Mouse (Mus musculus): ENCODE results near the gene Col5a2.
"Not testable (repeated sequence)": the region's sequence is repeated elsewhere in the genome, so short reads cannot be mapped to it uniquely, and the experiment has no call there.

Gene Col5a2

DNA sequence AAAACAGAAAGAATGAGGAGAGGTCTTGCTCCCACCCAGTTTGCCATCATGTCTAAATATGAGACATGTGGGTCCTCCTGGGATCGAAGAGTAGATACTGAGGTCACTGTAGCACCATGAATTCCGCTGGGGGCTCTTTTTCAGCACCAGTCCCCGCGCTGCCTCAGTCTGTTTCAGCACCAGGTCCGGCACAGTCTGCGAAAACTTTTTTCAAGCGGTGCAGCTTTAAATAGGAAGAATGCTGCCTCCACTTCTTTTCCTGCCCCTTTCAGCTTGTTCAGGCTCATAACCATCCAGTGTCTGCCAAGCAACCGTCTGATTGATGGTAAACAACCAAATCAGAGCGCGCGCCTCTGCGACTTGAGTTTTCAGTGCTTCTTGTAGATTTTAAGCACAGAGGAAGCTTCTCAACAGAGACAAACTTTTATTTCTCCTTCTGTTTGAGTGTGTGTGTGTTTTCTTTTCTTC is at the start of gene Col5a2:
Col5a2 (minus strand) TSS at position 418 of the 468 bp plus-strand sequence.
- DNase-seq, result peak; percentile 76

DNA sequence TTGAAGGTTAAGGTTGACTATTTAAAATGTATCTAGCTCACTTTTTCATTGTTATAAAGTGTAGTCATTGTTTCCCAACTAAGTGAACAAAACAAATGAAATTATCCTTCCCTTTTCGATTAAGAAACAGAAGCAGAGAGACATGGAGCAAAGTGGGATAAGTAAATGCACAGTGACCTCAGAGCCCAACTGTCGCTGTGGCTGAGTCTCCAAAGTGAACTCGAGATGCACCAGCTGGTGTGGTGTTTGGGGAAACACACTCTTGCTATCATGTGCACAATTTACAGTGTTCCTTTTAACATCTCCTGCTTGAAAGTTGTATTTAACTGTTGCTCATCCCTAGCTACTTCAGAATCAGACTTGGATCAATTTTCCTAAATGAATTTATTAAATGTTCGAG is 47.4 kb upstream of the Col5a2 start:
- DNase-seq, result peak; percentile 16

DNA sequence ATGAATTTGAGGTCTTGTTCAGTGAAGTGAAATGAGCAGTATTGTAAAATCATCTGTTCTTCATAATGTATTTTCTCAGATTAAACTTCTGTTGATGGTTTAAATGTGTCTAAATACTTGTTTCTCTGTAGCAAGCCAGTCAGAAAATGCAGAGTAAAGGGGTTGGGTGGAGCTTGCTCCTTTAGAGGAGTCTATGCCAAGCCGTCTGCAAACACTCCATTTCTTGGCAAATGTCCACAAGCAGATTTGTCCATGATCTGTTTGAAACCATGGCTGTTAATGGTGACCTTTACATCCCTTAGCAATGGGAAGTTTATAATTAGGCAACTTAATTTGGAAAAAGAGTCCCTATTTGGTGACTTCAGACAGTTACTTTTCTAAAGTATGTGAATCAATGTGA is 38.8 kb upstream of the Col5a2 start:
- DNase-seq, result peak; percentile 76

DNA sequence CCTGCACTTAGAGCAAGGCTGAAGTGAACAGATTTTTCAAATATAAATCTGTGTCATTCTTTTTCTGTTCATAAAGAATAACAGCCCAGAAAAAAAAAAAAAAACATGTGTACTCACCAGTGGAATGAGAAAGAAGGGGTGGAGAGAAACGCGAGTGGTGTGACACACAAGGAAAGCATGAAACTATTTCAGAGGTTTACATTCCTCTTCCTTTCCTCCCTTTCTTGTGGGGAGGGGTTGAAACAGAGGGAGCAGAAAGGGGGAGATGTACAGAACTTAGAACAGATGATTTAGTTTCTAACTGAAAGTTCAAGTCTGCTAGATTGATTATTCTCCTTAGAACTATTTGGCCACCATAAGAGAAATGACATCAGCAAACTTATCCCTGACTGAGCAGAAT is 38.1 kb upstream of the Col5a2 start:
- DNase-seq, result peak; percentile 34

DNA sequence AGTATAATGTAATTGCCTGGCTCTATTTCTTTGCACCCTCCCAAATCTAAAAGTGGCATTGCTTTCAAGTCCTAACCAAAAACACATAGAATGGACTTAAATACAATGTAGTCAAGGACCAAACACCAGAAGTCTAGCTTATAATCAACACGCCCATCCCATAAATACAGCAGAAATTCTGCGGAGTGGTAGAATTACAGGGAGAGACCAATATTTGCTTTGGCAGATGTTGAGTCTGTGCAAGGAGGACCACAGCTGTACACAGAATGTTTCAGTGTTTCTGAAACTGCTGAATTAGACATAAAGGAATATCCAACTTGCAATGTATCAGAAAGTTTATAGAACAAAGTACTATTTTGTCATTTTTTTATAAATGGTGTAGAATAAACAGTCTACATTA is 28.4 kb upstream of the Col5a2 start:
- no peak for DNase-seq

DNA sequence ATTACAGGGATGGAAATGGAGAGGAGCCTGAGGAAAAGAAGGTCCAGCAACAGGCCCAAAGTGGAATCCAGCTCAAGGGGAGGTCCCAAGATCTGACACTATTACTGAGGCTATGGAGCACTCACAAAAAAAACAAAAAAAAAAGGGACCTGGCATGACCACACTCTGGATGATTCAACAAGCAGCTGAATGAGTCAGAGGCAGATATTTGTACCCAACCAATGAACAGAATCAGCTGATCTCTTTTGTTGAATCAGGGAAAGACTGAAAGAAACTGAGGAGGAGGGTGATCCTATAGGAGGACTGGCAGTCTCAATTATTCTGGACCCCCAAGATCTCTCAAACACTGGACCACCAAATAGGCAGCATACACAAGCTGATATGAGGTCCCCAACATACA is 24.4 kb upstream of the Col5a2 start:
- DNase-seq, result not testable (repeated sequence)

DNA sequence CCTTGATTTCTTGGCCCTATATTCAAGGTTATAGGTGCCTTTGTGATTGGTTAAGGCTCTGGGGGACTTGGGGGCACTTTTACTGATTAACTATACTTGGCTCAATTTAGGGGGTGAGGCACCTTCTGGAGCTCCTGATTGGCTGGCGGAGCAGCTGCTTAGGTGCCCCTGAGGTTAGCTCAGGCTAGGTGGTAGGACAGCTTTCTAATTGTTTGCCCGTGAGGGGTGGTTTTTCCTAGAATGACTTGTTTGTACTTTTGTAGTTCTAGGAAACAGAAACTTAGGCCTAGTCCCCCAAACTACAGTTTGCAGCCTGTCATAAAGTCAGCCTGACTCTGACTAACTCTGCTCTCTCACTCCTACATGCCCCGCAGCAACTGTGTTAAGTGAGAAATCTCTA is 20.5 kb upstream of the Col5a2 start:
- no peak for DNase-seq

DNA sequence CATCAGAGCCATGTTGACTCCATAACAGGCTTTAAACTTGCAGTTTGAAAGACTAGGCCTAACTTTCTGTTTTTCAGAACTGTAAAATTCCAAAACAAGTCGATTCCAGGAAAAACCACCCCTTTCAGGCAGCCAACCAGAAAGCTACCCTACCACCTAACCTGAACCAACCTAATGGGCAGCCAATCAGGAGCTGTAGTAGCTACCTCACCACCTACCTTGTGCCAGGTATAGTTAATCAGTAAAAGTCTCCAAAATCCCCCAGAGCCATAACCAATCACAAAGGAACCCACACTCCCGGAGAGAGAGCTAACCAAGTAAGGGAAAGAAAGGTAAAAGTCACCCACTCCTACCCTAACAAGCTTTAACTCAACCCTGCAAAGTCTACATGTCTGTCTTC is 18.4 kb upstream of the Col5a2 start:
- DNase-seq, result no peak

DNA sequence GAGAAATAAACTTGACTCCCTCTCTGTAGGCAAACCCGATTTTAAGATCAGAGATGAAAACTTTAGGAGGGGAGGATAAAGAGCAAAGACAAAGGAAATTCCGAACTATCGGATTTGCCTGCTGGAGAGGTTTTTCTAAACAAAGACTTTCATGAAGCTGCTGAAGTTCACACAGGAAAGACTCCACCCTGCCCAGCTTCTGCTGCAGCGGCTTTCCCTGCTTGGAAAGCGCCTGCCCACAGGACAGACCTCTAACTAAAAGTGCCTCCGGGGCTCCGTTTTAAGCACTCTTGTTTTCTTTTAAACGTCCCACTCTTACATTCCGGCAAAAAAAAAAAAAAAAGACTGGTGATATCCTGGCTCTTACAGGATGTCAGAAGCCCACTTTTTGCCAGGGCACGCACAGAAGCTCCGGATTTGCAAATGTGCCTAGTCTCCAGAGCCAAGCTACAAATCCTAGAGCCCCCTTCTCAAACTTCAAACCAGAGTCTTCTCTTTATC is 791 bp downstream of the Col5a2 start:
- DNase-seq, result peak; percentile 28

DNA sequence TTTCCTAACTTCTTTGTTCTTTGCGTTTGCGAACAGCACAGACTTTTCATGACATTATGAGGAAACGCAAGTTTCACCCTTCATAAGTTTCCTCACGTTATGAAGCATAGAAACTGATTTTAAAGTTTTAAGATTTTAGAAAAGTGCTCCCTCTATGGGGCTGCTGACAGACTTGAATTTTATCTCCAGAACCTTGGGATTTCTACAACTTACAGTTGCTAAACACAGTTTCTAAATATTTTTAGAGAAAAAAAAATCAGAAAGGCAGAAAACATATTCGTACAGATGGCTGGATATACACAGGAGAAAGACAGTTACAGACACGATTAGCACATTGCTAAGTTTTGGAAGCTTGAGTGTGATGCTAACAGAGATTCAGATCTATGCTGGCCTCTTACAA is 1.6 kb downstream of the Col5a2 start:
- DNase-seq, result no peak

DNA sequence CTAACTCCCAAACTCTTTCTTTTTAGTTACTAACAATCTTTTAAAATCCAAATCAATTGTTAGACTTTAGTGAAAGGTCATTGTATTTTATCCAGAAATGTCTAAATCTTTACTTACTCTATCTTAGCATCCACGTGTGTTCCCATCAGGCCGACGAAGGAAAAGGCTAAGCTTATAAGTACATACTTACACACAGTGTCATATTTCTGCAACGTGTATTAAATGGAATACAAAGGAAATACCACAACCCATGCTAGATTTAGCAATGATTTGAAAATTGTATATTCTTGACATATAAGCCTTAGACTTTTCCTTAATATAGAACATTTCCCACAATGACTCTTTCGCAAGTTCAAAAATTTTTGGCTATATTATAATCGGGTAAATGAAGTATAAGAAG is 2.6 kb downstream of the Col5a2 start:
- DNase-seq, result no peak

DNA sequence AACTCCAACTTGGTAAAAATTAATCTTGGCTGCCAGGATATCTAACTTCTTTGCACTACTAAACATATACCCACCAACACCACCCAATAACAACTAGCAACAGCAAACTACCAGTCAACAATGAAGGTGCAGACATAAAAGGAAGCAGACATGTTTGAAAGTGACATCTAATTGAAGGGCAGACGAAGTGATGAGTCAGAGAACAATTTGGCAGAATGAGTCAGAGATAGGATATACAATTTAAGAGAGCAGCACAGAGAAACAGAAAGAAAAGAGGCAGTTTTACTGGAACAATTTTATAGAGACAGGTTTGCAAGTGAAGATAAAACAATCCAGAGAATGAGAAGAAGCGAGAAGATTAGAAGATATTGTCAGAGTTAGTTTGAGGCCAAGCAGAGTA is 8.1 kb downstream of the Col5a2 start:
- DNase-seq, result no peak

DNA sequence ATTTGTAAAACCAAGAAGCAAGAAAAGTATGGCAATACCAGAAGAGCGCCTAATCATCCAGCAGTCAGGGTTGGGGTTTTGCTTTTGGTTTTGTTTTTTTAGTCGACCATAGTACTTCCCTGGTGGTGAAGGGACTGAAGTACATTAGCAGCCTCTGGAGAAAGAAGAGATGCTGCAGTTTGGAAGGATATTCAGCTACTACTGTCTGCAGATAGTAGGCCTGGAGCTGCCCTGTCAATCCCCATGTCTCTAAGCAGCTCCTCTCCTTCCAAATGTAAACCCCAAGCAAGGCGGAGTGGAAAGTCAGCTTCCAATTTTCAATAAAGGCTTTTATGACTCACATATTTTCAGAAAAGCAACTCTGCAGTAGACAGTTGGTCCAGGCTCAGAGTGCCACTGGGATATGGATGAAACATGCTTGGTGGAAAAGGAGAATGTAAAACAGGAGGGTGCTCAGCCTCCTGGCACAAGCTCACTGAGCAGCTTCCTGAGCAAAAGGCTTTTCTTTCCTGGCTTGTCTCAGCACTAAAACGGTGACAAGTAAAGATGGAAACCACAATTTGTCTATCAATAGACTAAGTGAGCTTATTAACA is 10.9 kb downstream of the Col5a2 start:
- no peak for DNase-seq

DNA sequence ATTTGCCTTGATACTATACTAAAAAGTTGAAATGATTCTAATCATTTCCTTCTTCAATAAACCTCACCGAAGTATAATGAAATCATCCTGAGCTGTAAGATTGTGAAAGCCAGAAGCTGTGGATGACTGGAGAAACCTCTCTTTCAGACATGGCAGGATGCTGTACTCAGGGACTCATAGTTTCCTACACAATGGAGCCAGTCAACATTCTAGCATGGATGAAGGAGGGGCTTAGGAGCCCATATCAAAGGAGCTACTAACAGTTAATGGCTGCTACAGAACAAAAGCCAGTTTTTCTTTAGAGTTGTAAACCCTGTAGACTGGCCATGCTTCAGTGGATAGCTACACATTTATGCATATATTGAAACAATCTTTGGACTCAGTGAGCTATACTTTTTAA is 12.6 kb downstream of the Col5a2 start:
- DNase-seq, result no peak

DNA sequence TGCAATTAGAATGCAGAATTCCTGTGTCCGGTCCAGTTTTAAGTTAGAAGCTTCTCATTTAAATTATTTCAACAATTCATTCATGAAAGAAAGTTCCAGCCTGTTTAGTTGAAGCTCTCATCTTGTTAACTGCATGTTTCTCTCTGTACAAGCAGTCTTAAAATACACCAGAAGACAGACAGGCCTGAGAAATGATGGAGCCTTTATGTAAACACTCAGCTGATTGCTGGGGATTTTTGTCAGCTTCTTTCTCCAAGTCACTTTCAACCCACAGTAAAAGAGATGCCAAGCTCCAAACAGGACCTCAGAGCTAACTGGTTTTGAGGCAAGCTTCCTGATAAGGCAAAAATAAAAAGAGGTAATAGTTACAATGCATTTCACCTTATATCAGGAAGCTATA is 14.8 kb downstream of the Col5a2 start:
- no peak for DNase-seq

DNA sequence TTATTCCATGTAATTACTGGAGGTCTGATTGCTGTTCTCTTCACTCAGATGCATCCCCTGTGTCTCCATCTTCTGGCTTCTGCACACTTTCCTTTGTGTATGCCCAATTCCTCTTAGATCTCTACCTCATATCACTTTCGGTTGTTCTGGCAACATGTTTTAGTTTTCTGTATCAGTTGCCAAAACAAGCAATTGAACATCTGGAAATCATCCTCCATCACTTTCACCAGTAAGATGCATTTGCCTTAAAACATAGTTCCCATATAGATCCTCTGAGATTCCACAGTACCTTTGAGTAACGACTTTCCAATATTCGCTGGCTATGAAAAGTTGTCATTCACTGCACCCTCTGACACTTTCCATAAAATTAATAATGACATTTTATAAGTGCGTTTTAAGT is 20.1 kb downstream of the Col5a2 start:
- no peak for DNase-seq

DNA sequence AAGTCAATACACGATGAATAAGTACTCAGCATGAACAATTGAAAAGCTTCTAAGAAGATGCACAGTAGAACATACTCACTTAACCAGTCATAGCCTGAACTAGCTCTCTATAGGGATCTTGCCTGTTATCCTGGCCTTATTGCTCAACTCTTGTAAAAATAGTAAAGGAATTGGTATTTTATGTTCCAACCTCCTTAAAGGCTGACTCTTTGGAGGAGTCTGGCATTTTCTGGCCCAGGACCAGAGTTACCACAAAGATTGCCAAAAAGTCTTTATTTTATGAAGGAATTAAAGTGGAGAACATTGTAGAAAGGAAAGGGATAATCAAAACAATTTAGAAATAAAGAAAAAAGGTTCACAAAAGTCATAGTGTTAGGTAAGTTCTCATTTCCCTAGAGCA is 21.2 kb downstream of the Col5a2 start:
- no peak for DNase-seq

DNA sequence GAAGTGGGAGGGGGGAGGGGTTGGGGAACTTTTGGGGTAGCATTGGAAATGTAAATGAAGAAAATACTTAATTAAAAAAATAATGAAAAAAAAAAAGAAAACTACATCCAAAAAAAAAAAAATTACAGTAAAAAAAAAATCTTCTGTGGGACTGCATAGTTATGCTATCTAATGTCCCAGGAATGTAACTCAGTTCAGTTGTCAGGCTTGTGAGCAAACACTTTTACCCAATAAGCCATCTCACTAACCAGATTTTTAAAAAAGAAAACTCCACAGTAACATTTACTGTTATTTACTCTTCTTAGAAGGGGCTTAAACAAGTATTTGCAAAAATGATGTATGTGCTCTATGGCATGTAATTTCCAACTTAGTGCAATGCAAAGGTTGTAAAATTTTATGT is 24.0 kb downstream of the Col5a2 start:
- DNase-seq, result no peak

DNA sequence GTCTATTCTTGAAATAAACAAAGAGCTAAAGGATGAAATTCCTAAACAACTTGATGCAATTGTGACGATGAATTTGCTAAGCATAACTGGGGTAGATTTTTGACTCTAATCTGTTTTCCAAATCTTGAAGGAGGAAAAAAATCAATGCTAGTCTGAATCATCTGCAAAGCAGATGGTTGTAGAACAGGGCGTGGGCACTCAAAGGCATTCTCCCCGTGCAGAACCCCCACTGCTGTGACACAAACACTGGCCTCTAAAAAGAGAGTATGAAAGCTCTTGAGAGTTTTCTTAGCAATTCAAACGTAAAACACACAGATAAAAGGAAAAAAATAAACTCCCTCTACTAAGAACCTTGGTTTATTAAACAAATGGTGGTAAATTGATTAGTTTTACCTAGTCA is 30.3 kb downstream of the Col5a2 start:
- no peak for DNase-seq

DNA sequence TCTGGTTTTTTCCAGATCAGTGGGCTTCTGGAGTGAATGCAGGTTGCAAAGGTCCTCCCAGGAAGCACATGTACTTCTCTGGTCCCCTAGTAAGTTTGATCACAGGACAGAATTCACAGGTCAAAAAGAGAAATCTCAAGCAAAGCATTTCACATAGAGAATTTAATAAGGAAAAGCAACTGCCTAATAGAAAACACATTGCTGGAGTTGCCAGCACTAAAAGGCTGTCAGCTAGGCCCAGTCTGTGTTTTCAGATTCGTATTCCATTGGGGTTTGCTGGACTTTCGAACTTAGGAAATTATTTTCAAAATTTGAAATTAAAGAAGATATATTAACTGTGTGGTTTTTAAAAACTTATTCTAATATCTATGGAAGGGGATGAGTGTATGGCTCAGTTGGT is 42.3 kb downstream of the Col5a2 start:
- DNase-seq, result no peak

DNA sequence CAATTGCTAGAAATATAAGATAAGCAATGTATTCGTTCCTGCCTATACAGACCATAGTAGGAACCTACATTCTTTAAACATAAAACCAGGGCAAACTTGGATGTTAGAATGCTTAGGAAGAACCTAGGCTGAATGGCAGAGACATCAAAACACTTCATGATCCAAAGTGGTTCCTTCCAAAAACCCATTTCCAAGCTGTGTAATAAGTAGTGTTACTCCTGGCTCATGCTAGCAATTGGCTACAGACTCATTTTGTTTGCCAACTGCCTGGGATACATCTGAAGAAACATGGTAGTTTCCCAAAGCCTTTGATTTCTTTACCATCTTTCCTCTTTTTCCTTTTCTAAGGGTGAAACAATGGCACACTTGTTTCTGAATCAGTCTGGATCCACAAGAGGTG is 47.3 kb downstream of the Col5a2 start:
- no peak for DNase-seq

DNA sequence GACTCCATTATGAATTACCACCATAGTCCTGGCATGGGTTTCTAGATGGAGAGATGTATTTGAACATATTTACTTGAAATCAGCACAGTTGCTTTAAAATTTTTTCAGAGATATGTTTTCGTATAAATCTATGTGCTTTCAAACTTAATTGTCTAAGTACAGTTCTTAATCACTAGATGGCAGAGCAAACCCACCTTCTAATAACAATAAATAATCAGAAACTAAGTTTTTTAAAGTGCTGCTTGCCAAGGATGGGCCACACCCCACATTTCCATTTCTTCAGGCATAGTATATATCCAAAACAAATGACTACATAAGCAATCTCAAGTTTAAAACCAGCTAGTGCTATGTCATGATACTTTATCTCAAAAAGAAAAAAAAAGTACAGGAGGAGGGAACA is 54.2 kb downstream of the Col5a2 start:
- DNase-seq, result peak; percentile 4

DNA sequence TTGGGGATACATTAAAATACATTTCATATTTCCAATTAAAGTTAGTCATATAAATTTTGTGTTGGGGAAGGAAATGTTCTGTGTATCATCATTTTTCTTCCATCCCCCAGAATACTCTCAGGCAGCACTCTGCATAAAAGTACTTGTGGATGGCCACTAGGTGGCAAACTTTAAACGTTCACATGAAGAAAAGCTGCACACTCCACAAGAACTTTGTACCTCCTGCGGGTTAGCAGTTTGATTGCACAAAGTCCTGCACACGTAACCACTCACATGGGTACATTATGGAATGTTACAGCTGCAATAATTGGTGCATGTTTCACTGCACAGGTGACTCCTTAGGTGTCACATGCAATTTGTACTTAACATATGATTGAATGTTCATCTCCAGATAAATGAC is 71.2 kb downstream of the Col5a2 start:
- DNase-seq, result peak; percentile 56

DNA sequence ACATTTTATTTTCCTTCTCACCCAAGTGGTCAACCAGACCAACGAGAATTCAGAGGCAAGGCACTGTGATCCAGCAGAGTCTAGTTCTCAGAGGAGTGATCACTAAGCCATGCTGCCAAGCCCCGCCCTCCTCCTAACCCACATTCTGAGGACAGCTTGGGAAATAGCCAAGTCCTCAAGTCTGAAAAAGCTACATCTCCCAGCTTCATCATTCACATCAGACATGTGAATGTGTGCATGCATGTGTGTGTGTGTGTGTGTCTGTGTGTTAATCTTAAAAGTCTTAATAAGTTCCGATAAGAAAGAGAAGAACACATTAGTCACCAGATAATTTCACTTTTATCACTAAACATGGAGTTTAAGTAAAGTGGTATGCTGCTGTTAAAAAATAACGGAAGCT is 72.6 kb downstream of the Col5a2 start:
- peak; percentile 71 for DNase-seq

DNA sequence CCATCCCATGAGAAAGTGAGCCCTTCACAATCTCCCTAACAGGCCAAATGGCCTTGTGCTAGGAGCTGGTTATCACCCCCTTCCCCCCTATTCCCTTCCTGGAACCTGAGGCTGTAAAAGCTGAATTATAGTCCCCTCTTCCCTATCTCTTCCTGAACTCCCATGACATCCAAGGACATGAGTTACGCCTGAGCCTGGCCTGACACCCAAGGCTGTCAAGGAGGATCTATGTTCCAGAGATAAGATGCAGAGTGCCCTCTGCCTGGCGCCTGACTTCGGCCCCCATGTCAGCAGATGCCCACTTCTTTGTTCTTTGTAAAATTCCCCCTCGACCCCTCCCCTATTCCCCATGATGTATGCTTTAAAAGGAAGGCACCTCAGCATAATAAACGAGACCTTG is 73.9 kb downstream of the Col5a2 start:
- DNase-seq, result not testable (repeated sequence)

Measured in lung, postnatal 36 days (tissue).